Mouse (Mus musculus) right cerebral cortex, postnatal 10 days (tissue): ENCODE measurements around the gene Mthfr.

Source experiments
- DNase-seq, 2 experiments: peaks; one replicate each; pipeline ENCODE4 v3.0.0; 2021; ENCODE audit warnings: low spot score in 2 of 2

Mthfr gene

DNA sequence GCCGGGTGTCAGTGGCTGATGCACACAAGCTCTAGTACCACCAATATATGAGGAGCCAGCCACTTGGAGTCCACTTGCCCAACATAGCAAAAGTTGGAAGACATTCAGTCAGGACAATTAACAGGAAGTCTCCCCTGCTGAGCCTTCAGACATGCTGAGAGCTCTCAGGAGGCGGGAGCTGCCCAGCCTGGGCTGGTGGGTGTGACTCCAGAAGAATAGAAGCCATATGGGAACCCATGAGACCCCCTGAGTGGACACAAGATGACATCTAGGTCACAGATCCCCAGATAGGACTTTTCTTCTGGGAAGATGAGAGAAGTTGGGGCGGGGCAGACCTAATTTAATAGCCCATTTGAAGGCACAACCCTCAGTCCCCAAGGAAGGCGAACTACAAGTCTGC, 50.3 kb downstream of the Mthfr start:
- DNase-seq: no peak

DNA sequence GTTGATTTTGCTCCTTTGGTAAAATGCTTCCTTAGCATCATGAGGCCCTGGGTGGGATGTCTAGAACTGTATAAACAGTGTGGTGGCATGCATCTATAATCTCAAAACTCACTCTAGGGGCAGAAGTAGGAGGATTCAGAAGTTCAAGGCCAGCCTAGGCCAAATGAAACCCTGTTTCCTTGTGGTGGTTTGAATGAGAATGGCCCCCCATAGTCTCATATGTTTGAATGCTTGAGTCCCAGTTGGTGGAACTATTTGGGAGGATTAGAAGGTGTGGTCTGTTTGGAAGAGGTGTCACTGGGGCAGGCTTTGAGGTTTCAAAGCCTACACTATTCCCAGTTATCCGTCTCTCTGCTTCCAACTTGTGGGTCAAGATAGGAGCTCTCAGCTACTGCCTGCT, 52.3 kb downstream of the Mthfr start:
- DNase-seq: no peak

DNA sequence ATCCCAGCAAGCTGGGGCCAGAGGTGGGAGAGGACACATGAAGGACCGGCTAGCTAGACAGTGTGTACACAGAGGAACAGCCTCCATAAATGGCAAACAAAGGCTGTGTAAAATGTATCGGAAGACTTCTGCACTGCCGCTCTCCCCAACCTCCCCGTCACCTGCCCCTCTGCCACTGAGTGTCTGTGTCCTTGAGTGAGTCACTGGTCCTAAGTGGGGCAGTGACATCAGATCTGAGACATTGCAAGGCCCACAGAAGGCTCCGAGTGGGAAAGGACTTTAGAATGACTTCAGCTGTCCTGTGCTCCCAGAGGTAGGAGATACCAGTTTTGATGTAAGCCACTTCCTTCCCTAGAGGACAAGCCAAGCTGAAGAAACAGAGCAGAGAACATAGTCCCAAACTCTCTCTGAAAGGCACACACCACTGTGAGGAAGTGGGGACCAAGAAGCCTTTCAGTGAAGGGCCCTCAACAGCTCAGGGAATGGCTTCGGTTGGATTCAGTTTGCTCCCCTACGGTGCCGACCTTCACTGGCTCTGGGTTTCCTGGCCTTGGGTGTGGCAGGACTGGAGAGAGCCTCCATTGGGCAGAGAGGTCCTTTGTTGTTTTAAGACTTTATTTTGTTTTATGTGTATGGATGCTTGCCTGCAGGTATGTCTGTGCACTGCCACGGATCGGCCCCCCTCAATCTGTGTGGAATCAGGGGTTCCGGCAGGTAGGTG, 53.8 kb downstream of the Mthfr start:
- DNase-seq: no peak

DNA sequence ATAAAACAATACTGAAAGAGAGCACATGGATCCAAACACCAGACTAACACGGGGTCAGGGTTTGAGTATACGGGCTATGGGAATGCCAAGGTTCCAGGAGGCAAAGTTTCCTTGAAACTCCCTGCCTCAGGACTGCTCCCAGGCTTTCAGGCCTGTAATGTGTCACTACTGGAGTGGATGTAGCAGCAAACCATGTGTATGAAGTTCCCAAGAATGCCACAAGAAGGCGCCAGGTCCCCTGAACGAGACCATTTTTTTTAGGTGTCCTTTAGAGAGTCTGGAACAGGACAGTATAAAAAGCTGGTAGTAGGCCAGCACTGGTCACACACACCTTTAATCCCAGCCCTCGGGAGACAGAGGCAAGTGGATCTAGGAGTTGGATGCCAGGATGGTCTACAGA, 55.3 kb downstream of the Mthfr start:
- no peak for DNase-seq

DNA sequence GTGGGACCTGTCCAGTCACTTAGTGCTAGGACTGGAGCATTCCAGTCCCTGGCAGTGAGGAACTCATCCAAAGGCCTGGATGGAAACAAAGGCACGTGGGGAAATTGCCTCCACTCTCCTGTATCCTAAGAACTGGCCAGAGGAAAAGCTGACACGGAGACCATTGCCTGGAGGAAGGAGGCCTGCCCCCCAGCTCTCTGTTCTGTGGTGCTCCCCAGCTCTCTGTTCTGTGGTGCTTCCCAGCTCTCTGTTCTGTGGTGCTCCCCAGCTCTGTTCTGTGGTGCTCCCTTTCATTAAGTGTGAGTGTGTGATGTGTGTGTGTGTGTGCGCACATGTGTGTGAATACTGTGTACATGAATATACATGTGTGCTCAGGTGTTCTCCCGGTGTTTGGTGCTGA, 56.2 kb downstream of the Mthfr start:
- no peak for DNase-seq

DNA sequence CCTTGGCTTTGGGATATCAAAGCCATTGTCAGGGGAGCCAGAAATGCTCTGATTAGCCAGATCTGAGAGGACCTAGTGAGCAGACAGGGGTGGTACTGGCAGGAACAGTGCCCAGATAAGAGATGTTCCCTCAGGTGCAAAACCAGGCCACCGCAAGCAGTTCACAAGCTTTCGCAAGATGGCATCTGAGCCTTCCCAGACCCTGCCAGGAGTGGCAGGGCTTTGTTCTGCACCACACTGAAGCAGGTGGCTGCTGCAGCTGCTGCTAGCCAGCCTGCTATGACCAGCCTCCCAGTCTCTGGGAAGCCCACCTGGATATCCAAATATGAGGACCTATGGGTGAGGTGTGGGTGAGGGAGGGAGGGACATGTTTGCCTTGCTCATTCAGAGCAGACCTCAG, 59.1 kb downstream of the Mthfr start:
- DNase-seq: no peak

DNA sequence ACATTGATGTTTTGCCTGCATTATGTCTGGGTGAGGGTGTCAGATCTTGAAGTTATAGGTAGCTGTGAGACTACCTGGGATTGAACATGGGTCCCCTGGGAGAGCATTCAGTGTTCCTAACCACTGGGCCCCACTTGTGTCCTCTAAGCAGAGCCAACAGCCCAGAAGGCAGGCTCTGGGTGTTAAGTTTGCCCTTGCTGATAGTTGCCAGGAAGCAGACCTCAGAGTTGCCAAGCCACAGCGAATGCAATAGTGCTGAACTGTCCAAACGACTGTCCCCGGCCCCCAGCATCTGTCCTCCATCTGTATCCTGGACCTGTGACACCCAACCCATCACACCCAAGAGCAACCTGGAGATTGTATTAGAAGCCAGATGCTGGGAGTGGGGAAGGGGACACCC, 59.8 kb downstream of the Mthfr start:
- DNase-seq: no peak

DNA sequence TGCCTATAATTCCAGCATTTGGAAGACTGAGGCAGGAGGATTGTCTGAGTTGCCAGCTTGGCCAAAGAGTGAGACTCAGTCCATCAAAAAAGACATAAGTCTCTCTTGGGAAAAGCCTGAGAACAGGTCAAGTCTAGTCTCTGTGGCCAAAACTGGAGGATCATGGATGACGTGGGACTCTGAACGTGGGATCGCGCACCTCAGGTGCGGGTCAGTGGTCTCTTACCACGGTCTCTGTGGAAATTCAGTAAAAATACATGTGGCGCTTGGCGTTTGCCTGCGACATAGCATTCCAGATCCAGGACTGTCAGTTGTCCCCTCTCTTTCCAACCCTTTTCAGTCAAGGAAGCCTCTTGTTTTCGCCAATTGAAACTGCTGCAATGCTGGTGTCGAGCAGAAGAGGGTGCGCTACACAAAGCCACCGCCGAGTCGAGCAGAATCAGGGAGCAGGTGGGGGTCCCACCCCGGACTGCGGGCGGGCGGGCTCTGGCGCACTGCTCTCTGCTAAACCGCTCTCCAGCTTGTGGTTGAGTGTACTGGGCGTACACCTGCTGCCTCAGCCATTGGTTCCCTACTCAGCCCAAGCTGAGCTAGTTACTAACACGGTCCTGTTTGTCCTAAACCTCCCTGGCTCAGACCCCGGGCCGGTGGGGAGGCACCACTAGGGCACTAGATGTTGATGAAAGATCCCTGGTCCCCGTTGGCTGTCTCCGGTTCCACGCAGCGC, 63.1 kb downstream of the Mthfr start:
- peak; percentile 78 to 85 for DNase-seq

DNA sequence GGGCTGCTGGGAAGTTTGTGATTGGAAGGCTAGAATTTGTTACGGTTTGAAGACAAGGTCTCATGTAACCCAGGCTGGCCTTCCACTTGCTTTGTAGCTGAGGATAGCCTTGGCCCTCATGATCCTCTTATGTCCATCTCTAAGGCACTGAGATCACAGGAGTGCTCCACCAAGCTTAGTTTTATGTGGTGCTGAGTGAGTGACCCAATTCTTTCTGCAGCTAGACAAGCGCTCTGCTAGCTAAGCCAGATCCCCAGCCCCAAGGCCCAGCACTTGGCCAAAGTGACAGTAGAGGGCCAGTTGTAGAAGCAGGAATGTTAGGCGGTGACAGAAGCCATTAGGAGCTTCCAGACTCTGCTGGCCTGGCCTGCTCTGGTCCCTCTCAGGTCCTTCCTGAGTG, 65.3 kb downstream of the Mthfr start:
- DNase-seq: no peak

DNA sequence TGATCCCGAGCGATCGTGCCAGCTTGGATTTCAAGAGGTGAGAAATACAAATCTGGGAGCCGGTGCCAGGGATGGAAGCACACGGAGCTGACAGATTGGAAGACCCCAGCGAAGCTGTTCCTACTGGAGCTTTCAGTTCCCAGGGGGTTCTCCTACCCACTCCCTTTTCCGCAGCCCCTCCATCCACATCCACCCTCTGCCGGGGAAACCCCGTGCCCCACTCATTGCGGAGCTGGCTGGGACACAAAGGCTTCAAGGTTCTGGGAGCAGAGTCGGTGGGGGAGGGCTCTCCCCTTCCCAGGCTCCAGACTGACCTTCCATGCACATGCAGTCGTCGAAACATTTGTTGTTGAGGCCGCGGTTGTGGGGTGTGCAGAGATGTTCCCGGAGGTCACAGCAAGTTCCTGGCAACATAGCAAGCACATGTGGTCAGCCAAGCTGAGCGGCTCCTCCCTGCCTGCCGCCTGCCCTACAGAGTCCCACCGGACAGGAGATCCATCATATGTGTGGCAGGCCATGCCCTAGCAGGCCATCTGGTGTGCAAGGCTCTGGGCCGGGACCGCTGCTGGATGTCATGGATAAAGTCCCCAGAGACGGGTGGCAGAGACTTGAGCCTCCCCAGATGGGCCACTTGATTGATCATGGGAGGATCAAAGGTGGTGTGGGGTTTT, 68.9 kb downstream of the Mthfr start:
- DNase-seq: peak; percentile 60 to 64

DNA sequence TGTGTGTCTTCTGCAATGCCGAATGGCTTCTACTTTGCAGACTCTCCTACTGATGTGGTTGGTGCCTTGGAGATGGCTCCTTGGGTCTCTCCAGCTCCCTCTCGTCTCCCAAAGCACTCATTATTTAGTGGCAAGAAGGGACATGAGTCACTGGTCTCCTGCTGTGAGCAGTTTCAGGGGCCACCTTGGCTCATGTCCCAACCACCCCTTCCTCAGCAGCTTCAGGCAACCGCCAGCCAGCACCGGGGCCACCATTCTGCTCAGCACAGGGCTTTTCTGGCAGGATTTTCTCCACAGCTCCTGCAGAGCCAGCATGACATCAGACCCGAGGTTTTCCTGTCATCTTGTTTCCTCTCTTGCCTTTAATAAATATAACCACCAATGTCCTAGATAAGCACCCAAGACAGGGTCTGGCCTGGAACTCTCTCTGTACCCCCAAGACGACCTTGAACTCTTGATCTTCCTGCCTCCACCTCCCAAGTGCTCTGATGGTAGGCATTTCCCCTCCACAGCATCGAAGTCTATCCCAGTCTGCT, 69.8 kb downstream of the Mthfr start:
- no peak for DNase-seq
